Mouse (Mus musculus): ENCODE data around the gene Rab3c.

- TF ChIP-seq CTCF (IDR thresholded peaks at IDR 0.05; ENCODE audit: control insufficient read depth, insufficient read depth, insufficient read length) (no peak), MYOG (IDR thresholded peaks at IDR 0.05; ENCODE audit: control insufficient read depth, extremely low read depth, insufficient read length) (no peak), MAX (IDR thresholded peaks at IDR 0.05) (no peak), FOSL1 (IDR thresholded peaks at IDR 0.05; ENCODE audit: insufficient read depth, low read length, poor library complexity, severe bottlenecking) (no peak)
These were observed 196.8 kb downstream of the Rab3c start for GRCm38 (mm10) chr13:110083961-110084360.
